Mouse (Mus musculus) midbrain, embryonic 16.5 days (tissue): ENCODE measurements around the gene Rgl3. TPM values are rescaled to one million over a fixed set of nuclear protein-coding genes. Genes with fewer than 3 reads are reported as not detected.

Source experiments
- ATAC-seq: fragments of 200-750 bp; cut with Nextera tagmentation; 2 replicates; pipeline ENCODE4 v1.8.0; 2017; ENCODE audit warnings: moderate TSS enrichment
- H3K27ac ChIP-seq: fragments of 300-500 bp; sonication (generic); 2 replicates; pipeline ENCODE4 v1.5.1; 2014; ENCODE audit warnings: mild to moderate bottlenecking, low read length, mixed read lengths
- H3K27me3 ChIP-seq: fragments of 300-500 bp; sonication (generic); 2 replicates; pipeline ENCODE4 v1.6.1; 2014; ENCODE audit warnings: low read depth, low read length, mixed read lengths; ENCODE audit not compliant: control insufficient read depth, insufficient read depth
- H3K36me3 ChIP-seq: fragments of 300-500 bp; sonication (generic); 2 replicates; pipeline ENCODE4 v1.6.1; 2014; ENCODE audit warnings: mild to moderate bottlenecking, low read length, moderate library complexity, mixed read lengths; ENCODE audit not compliant: control insufficient read depth, insufficient read depth
- H3K4me1 ChIP-seq: fragments of 300-500 bp; sonication (generic); 2 replicates; pipeline ENCODE4 v1.6.1; 2014; ENCODE audit warnings: mild to moderate bottlenecking, low read length, mixed read lengths; ENCODE audit not compliant: control insufficient read depth, insufficient read depth
- H3K4me2 ChIP-seq: fragments of 300-500 bp; sonication (generic); 2 replicates; pipeline ENCODE4 v1.6.1; 2014; ENCODE audit warnings: mild to moderate bottlenecking, low read length, mixed read lengths
- H3K4me3 ChIP-seq: fragments of 300-500 bp; sonication (generic); 2 replicates; pipeline ENCODE4 v1.5.1; 2014; ENCODE audit warnings: low read depth, mild to moderate bottlenecking, low read length, moderate library complexity, mixed read lengths
- H3K9ac ChIP-seq: fragments of 300-500 bp; sonication (generic); 2 replicates; pipeline ENCODE4 v1.6.1; 2014; ENCODE audit warnings: low read depth, low read length, mixed read lengths
- H3K9me3 ChIP-seq: fragments of 300-500 bp; sonication (generic); replicated peaks from 2 replicates; pipeline ENCODE4 v1.6.1; 2014; ENCODE audit warnings: mild to moderate bottlenecking, low read length, mixed read lengths; ENCODE audit not compliant: control insufficient read depth, poor library complexity, severe bottlenecking
- WGBS: fragments of 180-500 bp; shearing (Covaris S2); extraction: QIAGEN DNeasy Blood & Tissue Kit; methylation state at CpG from one replicate; pipeline ENCODE4 v1.1.7; 2014; 5-methylcytosine and 5-hydroxymethylcytosine counted together
- polyA plus RNA-seq: library from polyadenylated mRNA; unstranded; fragments of >200 nt; fragmentation: Nextera tagmentation; extraction: Ambion mirVana; gene quantifications from 2 replicates; pipeline ENCODE4 v1.2.1, GENCODE M21; 2015

Gene Rgl3
- 0.88 and 1.5 TPM in 2 replicates for polyA plus RNA-seq

GRCm38 (mm10) chr9:21989230-21990110 is at the start of gene Rgl3:
Gene Rgl3, minus strand, starts transcription at chr9:21989446.
- Histone ChIP-seq H3K27me3 (peaks cover 48% of the 10 kb centered on the region), H3K36me3 (no peaks in the 10 kb centered on the region), H3K9me3 (no peaks in the 10 kb centered on the region), H3K4me3 (peak within 1 kb of the TSS; percentile 35), H3K4me1 (peaks cover 19% of the 10 kb centered on the region), H3K27ac (no peak within 1 kb of the TSS), H3K4me2 (peak within 1 kb of the TSS; percentile 75), H3K9ac (peak within 1 kb of the TSS; percentile 53; the same call in 1 of the 2 replicates)
- no peak for ATAC-seq
- 2% methylated on average over 41 of the region's 42 CpGs for WGBS

GRCm38 (mm10) chr9:22037826-22038225 is 48.6 kb upstream of the Rgl3 start:
- no peak for ATAC-seq
- Histone ChIP-seq H3K27ac (no peak overlapping the region), H3K36me3 (peaks cover 11% of the 10 kb centered on the region; the same call in 1 of the 2 replicates), H3K4me3 (no peak overlapping the region), H3K9me3 (no peaks in the 10 kb centered on the region), H3K9ac (no peak overlapping the region), H3K4me1 (peaks cover 12% of the 10 kb centered on the region), H3K4me2 (no peak overlapping the region), H3K27me3 (no peaks in the 10 kb centered on the region)
- WGBS: 83% methylated on average over 10 of the region's 10 CpGs

- no peaks in the 10 kb centered on the region for H3K27me3 ChIP-seq
- H3K27ac ChIP-seq: no peak overlapping the region
- no peak for ATAC-seq
- H3K36me3 ChIP-seq: peaks cover 16% of the 10 kb centered on the region
- H3K4me1 ChIP-seq: peaks cover 8% of the 10 kb centered on the region
- no peak overlapping the region for H3K9ac ChIP-seq
- 17% methylated on average over 6 of the region's 6 CpGs for WGBS
- no peak overlapping the region for H3K4me3 ChIP-seq
- no peak overlapping the region for H3K4me2 ChIP-seq
- H3K9me3 ChIP-seq: no peaks in the 10 kb centered on the region
Measured at GRCm38 (mm10) chr9:22035300-22036044, 46.2 kb upstream of the Rgl3 start.

- Histone ChIP-seq H3K4me2 (no peak overlapping the region), H3K36me3 (peaks cover 34% of the 10 kb centered on the region), H3K9ac (no peak overlapping the region), H3K4me3 (no peak overlapping the region), H3K27ac (no peak overlapping the region), H3K9me3 (no peaks in the 10 kb centered on the region), H3K4me1 (peaks cover 2% of the 10 kb centered on the region; the same call in 1 of the 2 replicates), H3K27me3 (no peaks in the 10 kb centered on the region)
- 91% methylated on average over 9 of the region's 9 CpGs for WGBS
- ATAC-seq: no peak
Measured at GRCm38 (mm10) chr9:22030386-22030785, 41.1 kb upstream of the Rgl3 start.

- peaks cover 41% of the 10 kb centered on the region for H3K36me3 ChIP-seq
- no peaks in the 10 kb centered on the region for H3K4me1 ChIP-seq
- H3K4me2 ChIP-seq: no peak overlapping the region
- ATAC-seq: no peak
- H3K27ac ChIP-seq: no peak overlapping the region
- H3K4me3 ChIP-seq: no peak overlapping the region
- no peak overlapping the region for H3K9ac ChIP-seq
- H3K9me3 ChIP-seq: no peaks in the 10 kb centered on the region
- 30% methylated on average over 7 of the region's 7 CpGs for WGBS
- no peaks in the 10 kb centered on the region for H3K27me3 ChIP-seq
Measured at GRCm38 (mm10) chr9:22028467-22028866, 39.2 kb upstream of the Rgl3 start.

GRCm38 (mm10) chr9:22024592-22024991 is 35.3 kb upstream of the Rgl3 start:
- Histone ChIP-seq H3K27me3 (no peaks in the 10 kb centered on the region), H3K4me3 (no peak overlapping the region), H3K27ac (no peak overlapping the region), H3K36me3 (peaks cover 34% of the 10 kb centered on the region), H3K4me1 (no peaks in the 10 kb centered on the region), H3K9ac (no peak overlapping the region), H3K9me3 (no peaks in the 10 kb centered on the region), H3K4me2 (no peak overlapping the region)
- WGBS: 53% methylated on average over 8 of the region's 8 CpGs
- no peak for ATAC-seq

GRCm38 (mm10) chr9:22017208-22017825 is 28.1 kb upstream of the Rgl3 start:
- Histone ChIP-seq H3K27ac (no peak overlapping the region), H3K36me3 (peaks cover 25% of the 10 kb centered on the region), H3K4me3 (no peak overlapping the region), H3K9me3 (no peaks in the 10 kb centered on the region), H3K4me1 (no peaks in the 10 kb centered on the region), H3K9ac (no peak overlapping the region), H3K27me3 (no peaks in the 10 kb centered on the region), H3K4me2 (no peak overlapping the region)
- WGBS: 70% methylated on average over 7 of the region's 7 CpGs
- no peak for ATAC-seq

- Histone ChIP-seq H3K4me2 (no peak overlapping the region), H3K27ac (no peak overlapping the region), H3K4me3 (no peak overlapping the region), H3K36me3 (peaks cover 31% of the 10 kb centered on the region), H3K4me1 (no peaks in the 10 kb centered on the region), H3K9ac (no peak overlapping the region), H3K9me3 (no peaks in the 10 kb centered on the region), H3K27me3 (no peaks in the 10 kb centered on the region)
- no peak for ATAC-seq
- WGBS: 76% methylated on average over 10 of the region's 10 CpGs
Measured at GRCm38 (mm10) chr9:22016245-22016644, 27.0 kb upstream of the Rgl3 start.
